Mouse (Mus musculus): Measurements from ENCODE around the gene Mfsd14b. TPM values are rescaled to one million over a fixed set of nuclear protein-coding genes. Genes with fewer than 3 reads are reported as not detected.

Mfsd14b gene
- polyA plus RNA-seq (2012; ENCODE audit: low replicate concordance), result 9.8 and 23.7 TPM in 2 replicates

DNA sequence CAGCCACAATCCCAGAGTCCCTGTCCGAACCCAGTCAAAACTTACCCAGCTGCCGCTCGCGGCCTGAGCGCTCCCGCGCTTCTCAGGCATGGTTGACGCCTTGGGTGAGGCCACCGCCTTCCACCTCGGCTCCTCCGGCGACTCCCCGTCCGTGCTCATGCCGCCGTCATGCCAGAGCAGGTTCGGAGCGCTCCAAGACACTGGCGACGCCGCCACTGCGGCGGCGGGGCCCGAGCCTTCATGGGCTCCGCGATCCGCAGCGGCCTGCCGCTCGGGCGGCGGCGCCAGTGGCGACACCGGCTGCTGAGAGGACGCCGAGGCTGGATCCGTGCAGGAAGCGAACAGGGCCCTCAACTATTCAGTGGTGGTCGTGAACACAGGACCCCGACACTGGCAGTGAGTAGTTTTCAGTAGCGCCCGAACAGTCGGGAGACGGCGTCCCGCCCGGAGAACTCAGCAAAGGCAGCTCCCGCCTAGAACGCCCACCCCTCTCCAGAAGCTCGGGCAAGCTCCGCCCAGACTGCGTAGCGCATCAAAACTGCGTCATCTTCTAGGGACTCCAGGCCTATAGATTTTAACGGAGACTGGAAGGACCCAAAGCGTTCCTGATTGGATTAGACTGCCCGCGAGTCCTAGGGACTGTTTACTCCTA is at the start of gene Mfsd14b:
TSS of gene Mfsd14b (minus strand) at position 517 of the 652 bp plus-strand sequence.

DNA sequence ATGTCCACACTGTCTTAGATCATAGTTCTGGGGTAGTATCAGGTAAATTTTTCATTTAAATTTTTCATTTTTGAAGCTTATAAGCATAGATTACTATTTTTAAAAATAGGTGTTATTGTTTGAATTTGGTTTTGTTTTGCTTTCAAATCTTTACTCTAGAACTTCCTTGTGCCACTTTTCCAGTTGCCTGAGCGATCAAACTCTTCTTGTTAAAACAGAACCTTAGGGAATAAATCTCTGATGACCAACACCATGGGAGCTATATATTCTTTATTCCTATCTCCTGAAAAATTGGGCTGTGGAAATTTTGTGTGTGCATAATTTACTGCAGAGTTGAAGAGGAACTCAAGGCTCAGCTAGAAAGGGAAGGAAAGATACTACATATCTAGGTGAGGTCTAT is 37.2 kb upstream of the Mfsd14b start, which contains the start of gene Olfr466:
TSS of gene Olfr466 (plus strand) at position 301 of the 400 bp plus-strand sequence.

DNA sequence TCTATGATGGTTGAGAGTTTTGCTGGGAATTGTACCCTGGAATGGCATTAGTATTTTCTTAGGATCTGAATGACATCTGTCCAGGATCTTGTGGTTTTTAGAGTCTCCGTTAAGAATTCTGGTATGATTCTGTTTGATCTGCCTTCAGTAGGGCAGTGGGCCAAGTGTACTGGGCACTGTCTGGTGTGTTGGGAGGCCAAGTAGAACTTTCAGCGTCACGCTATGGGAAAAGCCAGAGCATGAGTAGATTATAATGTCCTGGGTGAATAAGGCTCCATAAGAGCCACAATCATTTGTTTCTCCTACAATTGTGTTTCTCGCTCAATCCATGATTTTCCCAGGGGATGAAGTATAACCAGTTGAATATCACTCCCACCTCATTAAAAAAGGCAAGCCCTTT is 25.0 kb upstream of the Mfsd14b start, which contains the start of gene Olfr465-ps1:
TSS of gene Olfr465-ps1 (plus strand) at position 301 of the 400 bp plus-strand sequence.

DNA sequence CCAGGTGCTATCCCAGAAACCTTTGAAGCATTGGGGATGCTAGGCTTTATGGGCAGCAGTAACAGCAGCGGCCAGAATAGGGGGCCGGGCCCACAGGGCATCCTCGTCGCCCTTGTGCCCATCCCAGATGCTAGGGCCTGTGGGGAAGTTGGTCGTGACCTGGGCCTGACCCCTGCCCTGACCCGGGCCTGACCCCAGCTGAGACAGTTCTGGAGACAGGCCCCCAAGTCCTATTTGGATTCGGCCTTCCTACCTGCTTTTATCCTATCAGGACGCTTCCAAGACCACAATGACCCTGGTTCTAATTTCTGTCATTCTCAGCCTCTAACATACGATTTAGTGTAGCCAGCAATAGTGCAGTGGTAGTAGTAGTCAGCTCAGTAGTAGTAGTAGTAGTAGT is 60.1 kb downstream of the Mfsd14b start, which contains the start of gene Prss47:
TSS of gene Prss47 (minus strand) at position 101 of the 400 bp plus-strand sequence.

DNA sequence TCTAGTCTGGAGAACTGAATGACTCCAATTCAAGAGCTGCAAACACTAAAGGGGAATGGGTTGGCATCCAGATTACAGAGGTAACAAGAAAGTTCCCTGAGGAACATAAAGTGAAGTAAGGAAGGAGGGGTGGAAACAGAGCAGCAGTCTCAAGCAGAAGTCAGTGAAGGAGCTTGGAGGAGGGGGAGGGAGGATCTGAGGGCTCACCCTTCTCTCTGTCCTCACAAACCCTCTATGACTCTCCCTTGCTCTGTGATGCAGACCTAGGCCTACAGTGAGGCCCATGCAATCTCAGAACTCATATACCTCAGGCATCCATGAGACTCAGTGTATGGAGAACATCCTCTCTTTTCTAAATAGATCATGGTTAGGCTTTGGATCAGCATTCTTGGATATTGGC is 80.0 kb downstream of the Mfsd14b start, which contains the start of gene Spata31d1c:
TSS of gene Spata31d1c (plus strand) at position 301 of the 400 bp plus-strand sequence.

Other genes starting within 250 kb of the Mfsd14b start
- not detected in 2 replicates for gene Cntnap3, start 209.0 kb downstream of the Mfsd14b start, polyA plus RNA-seq (2012; ENCODE audit: low replicate concordance)
- gene Spata31, start 195.6 kb downstream of the Mfsd14b start, polyA plus RNA-seq (2012; ENCODE audit: low replicate concordance), result not detected in 2 replicates
- not detected in 2 replicates for gene Spata31d1c, start 79.9 kb downstream of the Mfsd14b start, polyA plus RNA-seq (2012; ENCODE audit: low replicate concordance)
- gene Prss47, start 60.2 kb downstream of the Mfsd14b start, polyA plus RNA-seq (2012; ENCODE audit: low replicate concordance), result not detected in 2 replicates
- not detected in 2 replicates for gene Olfr465-ps1, start 25.1 kb upstream of the Mfsd14b start, polyA plus RNA-seq (2012; ENCODE audit: low replicate concordance)
- not detected in 2 replicates for gene Olfr466, start 37.3 kb upstream of the Mfsd14b start, polyA plus RNA-seq (2012; ENCODE audit: low replicate concordance)
- not detected in 2 replicates for gene Nlrp4f, start 93.0 kb upstream of the Mfsd14b start, polyA plus RNA-seq (2012; ENCODE audit: low replicate concordance)
- gene Gm10775, start 146.6 kb upstream of the Mfsd14b start, polyA plus RNA-seq (2012; ENCODE audit: low replicate concordance), result 0.19 and 0.79 TPM in 2 replicates
- 4.7 and 7.7 TPM in 2 replicates for gene Zfp369, start 165.8 kb upstream of the Mfsd14b start, polyA plus RNA-seq (2012; ENCODE audit: low replicate concordance)

Measured in leukemia stem cell, adult 10-12 weeks (primary cell).